In genomic region chr1:164607061-164607460, GRCm38 (mm10) we compare ENCODE assay signal across 13 mouse cellular contexts.
"Had no signal": no experiment of that assay in that cellular context is flagged by ENCODE, and none has a peak within 500 bp of the region (broad histone marks: within the 10 kb centered on the region; RNA-seq: fewer than 3 reads in every experiment).

No protein-coding gene starts in this region.

- ATAC-seq: liver, embryonic 12.5 days had no signal

- H3K4me2 ChIP-seq: liver, embryonic 12.5 days; lung, embryonic 14.5 days; midbrain, embryonic 12.5 days; midbrain, embryonic 15.5 days; neural tube, embryonic 12.5 days; stomach, embryonic 15.5 days had no signal

- H3K4me1 ChIP-seq: liver, embryonic 12.5 days; megakaryocyte, embryonic 14.5 days; neural tube, embryonic 12.5 days; stomach, embryonic 15.5 days had no signal

- DNase-seq: lung, embryonic 14.5 days; right cerebral cortex, postnatal 14 days; thymus, adult 2 months; thymus, postnatal 25 days; thymus, postnatal 4 days had no signal

- H3K27ac ChIP-seq: liver, embryonic 12.5 days; liver, embryonic 14.5 days; midbrain, embryonic 12.5 days; neural tube, embryonic 12.5 days; stomach, embryonic 15.5 days; stomach, postnatal 0 days had no signal

- H3K36me3 ChIP-seq: liver, embryonic 12.5 days; midbrain, embryonic 12.5 days; midbrain, embryonic 15.5 days; neural tube, embryonic 12.5 days; stomach, embryonic 15.5 days had no signal

- H3K27me3 ChIP-seq: liver, embryonic 12.5 days; megakaryocyte, embryonic 14.5 days; midbrain, embryonic 12.5 days; midbrain, embryonic 15.5 days; neural tube, embryonic 12.5 days; stomach, embryonic 15.5 days had no signal

- H3K9me3 ChIP-seq: liver, embryonic 12.5 days; midbrain, embryonic 12.5 days; midbrain, embryonic 15.5 days; neural tube, embryonic 12.5 days; stomach, embryonic 15.5 days had no signal

- H3K4me3 ChIP-seq: liver, embryonic 12.5 days; megakaryocyte, embryonic 14.5 days; midbrain, embryonic 12.5 days; midbrain, embryonic 15.5 days; neural tube, embryonic 12.5 days; stomach, embryonic 15.5 days had no signal

- H3K9ac ChIP-seq: liver, embryonic 12.5 days; liver, embryonic 14.5 days; lung, embryonic 14.5 days; midbrain, embryonic 12.5 days; midbrain, embryonic 15.5 days; neural tube, embryonic 12.5 days; stomach, embryonic 15.5 days had no signal
